Mouse (Mus musculus) testis, adult 10 weeks (tissue): ENCODE results near the gene Gm9376. TPM values are rescaled to one million over a fixed set of nuclear protein-coding genes. Genes with fewer than 3 reads are reported as not detected.

ENCODE experiments used
- polyA plus RNA-seq: library from polyadenylated mRNA; stranded (reverse); fragments of 350-450 nt; fragmentation: Illumina TruSeq; extraction: RNeasy Lipid Tissue Mini Kit (QIAGEN cat#74804); gene quantifications from one replicate; pipeline ENCODE4 v1.2.3, GENCODE M21; 2014; ENCODE audit warnings: low read depth, low replicate concordance

The Gm9376 gene
- polyA plus RNA-seq, result not detected

DNA sequence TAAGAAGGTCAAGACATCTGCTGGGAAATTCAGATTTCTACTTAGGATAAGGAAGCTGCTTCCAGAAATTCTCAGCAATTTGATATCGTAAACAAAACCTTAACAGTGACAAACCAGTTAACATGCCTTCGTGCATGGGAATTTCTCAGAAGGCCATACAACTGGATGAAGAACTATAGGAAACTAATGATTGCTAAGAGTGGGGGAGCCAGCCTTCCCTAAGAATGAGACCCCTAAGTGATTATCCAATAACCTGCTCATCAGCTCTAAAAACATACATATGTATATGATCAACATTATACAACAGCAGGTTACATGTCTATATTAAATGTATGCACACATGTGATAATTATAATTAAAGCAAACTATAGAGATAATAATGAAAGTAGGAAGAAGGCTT lies at the start of gene Gm9376:
Gene Gm9376, plus strand, starts transcription at position 301 of the 400 bp plus-strand sequence.

DNA sequence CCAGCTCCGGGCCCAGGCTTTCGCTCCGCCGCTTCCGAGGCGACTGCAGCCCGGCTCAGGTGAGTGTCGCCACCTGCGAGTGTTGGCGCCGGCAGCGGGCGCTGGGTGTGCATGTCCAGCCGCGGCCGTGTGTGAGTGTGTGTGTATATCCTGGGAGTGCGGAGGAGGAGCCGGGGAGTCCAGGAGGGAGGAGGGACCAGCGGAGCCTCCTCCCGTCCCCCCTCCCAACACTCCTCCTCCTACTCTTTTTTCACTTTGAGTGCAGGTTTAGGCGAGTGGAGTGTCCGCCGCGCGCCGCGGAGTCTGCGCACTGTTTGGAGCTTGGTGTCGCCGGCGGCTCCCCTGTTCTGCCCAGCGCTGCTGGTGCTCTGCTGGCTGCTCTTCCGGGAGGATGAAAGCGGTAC lies 29.9 kb upstream of the Gm9376 start, which contains the start of gene Sox21:
Gene Sox21, minus strand, starts transcription at position 145 of the 404 bp plus-strand sequence.

Other genes starting within 250 kb of the Gm9376 start
- 2.3 TPM for gene Dct, start 214.7 kb upstream of the Gm9376 start, polyA plus RNA-seq
- gene Tgds, start 134.2 kb upstream of the Gm9376 start, polyA plus RNA-seq, result 5.9 TPM
- gene Gpr180, start 129.8 kb upstream of the Gm9376 start, polyA plus RNA-seq, result 5.2 TPM
- not detected for gene Sox21, start 29.9 kb upstream of the Gm9376 start, polyA plus RNA-seq